Mouse (Mus musculus) C2C12 (cell line): Measurements from ENCODE around the gene Sox6.

ENCODE experiments used
- CEBPB ChIP-seq: IDR thresholded peaks from one replicate; pipeline ENCODE4 v1.6.1; 2011; ENCODE audit warnings: low read depth, mild to moderate bottlenecking, control low read depth, moderate library complexity
- CTCF ChIP-seq: IDR thresholded peaks from one replicate; pipeline ENCODE4 v1.5.1; 2011; ENCODE audit not compliant: control insufficient read depth, insufficient read depth, insufficient read length
- MAX ChIP-seq: IDR thresholded peaks from one replicate; pipeline ENCODE4 v1.6.1; 2011; ENCODE audit warnings: mild to moderate bottlenecking, control low read depth
- MYOD1 ChIP-seq: IDR thresholded peaks from one replicate; pipeline ENCODE4 v1.6.1; 2011; ENCODE audit warnings: low read depth; ENCODE audit not compliant: control insufficient read depth, insufficient read length
- MYOG ChIP-seq: IDR thresholded peaks from one replicate; pipeline ENCODE4 v1.6.1; 2011; ENCODE audit not compliant: control insufficient read depth, insufficient read length; ENCODE audit errors: extremely low read depth
- USF1 ChIP-seq: IDR thresholded peaks from one replicate; pipeline ENCODE4 v1.6.1; 2011; ENCODE audit warnings: low read depth, mild to moderate bottlenecking, control low read depth, moderate library complexity

DNA sequence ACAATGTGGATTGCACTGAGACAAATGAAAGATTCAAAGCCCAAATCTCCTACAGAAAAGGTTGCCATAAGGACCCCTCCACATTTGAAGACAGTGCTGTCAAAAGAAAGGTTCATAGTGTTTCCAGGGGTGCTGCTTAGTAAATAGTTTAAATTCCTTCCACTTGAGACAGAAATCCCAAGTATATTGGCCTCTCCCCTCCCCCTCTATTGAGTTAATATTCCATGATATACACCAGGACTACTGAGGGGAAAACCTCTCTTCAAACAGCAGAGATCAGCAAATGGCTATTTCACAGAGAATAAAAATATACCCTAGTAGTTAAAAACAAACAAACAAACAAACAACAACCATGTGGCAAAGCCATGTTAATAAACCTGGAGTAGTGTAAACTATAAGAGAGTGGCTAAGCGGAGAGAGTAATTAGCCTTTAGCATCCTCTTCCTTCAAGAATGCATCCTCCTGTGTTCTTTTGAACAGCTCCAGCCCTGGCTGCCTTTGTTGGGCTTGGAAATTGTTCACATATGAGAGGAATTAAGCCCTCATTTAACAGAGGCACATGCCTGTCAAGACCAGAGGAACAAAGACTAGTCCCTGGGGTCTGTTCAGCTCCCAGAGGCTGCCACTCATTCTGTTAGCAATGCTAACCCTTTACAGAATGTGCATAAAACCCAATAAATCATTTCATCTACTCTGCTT is 393.2 kb downstream of the Sox6 start:
- TF ChIP-seq MYOG = no peak
- no peak for TF ChIP-seq CTCF
- TF ChIP-seq USF1 = no peak
- no peak for TF ChIP-seq MAX
- no peak for TF ChIP-seq CEBPB
- no peak for TF ChIP-seq MYOD1
